Mouse (Mus musculus) liver, embryonic 15.5 days (tissue): Measurements from ENCODE around the gene Pld5. TPM values are rescaled to one million over a fixed set of nuclear protein-coding genes. Genes with fewer than 3 reads are reported as not detected.

ENCODE experiments used
- ATAC-seq: fragments of 200-750 bp; cut with Nextera tagmentation; 2 replicates; pipeline ENCODE4 v1.8.0; 2017; ENCODE audit warnings: moderate number of reproducible peaks, mild to moderate bottlenecking, moderate library complexity; ENCODE audit not compliant: insufficient read depth
- H3K27ac ChIP-seq: fragments of 300-500 bp; sonication (generic); replicated peaks from 2 replicates; pipeline ENCODE4 v1.5.1; 2015; ENCODE audit warnings: mild to moderate bottlenecking, inconsistent platforms
- H3K27me3 ChIP-seq: fragments of 300-500 bp; sonication (generic); 2 replicates; pipeline ENCODE4 v1.6.1; 2015; ENCODE audit warnings: mild to moderate bottlenecking, inconsistent platforms
- H3K36me3 ChIP-seq: fragments of 300-500 bp; sonication (generic); replicated peaks from 2 replicates; pipeline ENCODE4 v1.6.1; 2015; ENCODE audit warnings: moderate library complexity, mild to moderate bottlenecking, inconsistent platforms
- H3K4me1 ChIP-seq: fragments of 300-500 bp; sonication (generic); replicated peaks from 2 replicates; pipeline ENCODE4 v1.6.1; 2015; ENCODE audit warnings: inconsistent platforms
- H3K4me2 ChIP-seq: fragments of 300-500 bp; sonication (generic); 2 replicates; pipeline ENCODE4 v1.6.1; 2015; ENCODE audit warnings: moderate library complexity, mild to moderate bottlenecking, inconsistent platforms
- H3K4me3 ChIP-seq: fragments of 300-500 bp; sonication (generic); replicated peaks from 2 replicates; pipeline ENCODE4 v1.5.1; 2015; ENCODE audit warnings: mild to moderate bottlenecking, inconsistent platforms
- H3K9ac ChIP-seq: fragments of 300-500 bp; sonication (generic); 2 replicates; pipeline ENCODE4 v1.6.1; 2015; ENCODE audit warnings: moderate library complexity, mild to moderate bottlenecking, inconsistent platforms
- H3K9me3 ChIP-seq: fragments of 300-500 bp; sonication (generic); replicated peaks from 2 replicates; pipeline ENCODE4 v1.6.1; 2016; ENCODE audit warnings: inconsistent platforms
- WGBS: fragments of 180-500 bp; shearing (Covaris S2); methylation state at CpG from one replicate; pipeline ENCODE4 v1.1.7; 2015; ENCODE audit warnings: mixed read lengths; ENCODE audit not compliant: insufficient replicate concordance; 5-methylcytosine and 5-hydroxymethylcytosine counted together
- polyA plus RNA-seq: library from polyadenylated mRNA; unstranded; fragments of >200 nt; fragmentation: Nextera tagmentation; extraction: Ambion mirVana; gene quantifications from 2 replicates; pipeline ENCODE4 v1.2.1, GENCODE M21; 2015

Pld5 gene
- polyA plus RNA-seq, 1 experiment from 2014 or later, result not detected

DNA sequence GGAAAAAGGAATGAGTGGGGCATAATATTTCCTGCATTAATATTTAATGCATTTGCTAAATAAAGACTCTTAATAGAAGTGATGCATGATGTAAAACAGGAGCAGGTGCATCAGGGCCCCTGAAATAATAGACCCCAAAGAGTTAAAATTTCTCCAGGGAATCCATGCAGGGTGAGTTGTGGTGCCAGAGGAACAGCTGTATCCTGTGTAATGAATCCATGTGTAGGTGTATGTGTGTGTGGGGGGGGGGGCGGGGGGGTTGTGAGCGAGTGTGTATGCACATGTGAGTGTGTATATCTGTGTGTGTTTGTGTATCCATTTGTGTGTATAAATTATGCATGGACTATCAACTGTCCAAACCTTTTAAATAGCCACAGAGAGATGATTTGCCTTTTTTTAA, 194.1 kb downstream of the Pld5 start:
- no peak for ATAC-seq
- H3K9ac ChIP-seq, result no peak overlapping the region
- H3K27ac ChIP-seq, result no peak overlapping the region
- H3K4me3 ChIP-seq, result no peak overlapping the region
- WGBS, result 50% methylated on average over 2 of the region's 2 CpGs
- H3K27me3 ChIP-seq, result no peaks in the 10 kb centered on the region
- no peaks in the 10 kb centered on the region for H3K9me3 ChIP-seq
- no peaks in the 10 kb centered on the region for H3K4me1 ChIP-seq
- H3K4me2 ChIP-seq, result no peak overlapping the region
- no peaks in the 10 kb centered on the region for H3K36me3 ChIP-seq

DNA sequence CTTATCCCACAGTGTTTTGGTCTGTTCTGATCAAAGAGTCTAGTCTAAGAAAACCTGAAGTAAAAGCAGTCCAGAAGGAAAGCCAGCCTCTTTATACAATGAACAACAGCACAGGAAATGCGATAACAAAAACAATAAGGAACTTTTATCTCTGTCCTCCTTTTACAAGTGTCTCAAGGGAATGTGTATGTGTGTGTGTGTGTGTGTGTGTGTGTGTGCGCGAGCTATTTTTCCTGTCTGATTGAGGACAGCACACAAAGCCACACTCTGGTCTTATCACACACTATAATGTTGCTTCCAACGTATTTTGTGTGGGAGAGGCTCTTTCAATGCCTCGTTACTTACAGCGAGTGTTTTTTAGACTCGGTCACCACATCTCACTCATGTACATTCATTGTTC, 196.7 kb downstream of the Pld5 start:
- no peak overlapping the region for H3K4me3 ChIP-seq
- WGBS, result 31% methylated on average over 7 of the region's 7 CpGs
- H3K27ac ChIP-seq, result no peak overlapping the region
- ATAC-seq, result no peak
- H3K9me3 ChIP-seq, result no peaks in the 10 kb centered on the region
- H3K9ac ChIP-seq, result no peak overlapping the region
- H3K4me1 ChIP-seq, result no peaks in the 10 kb centered on the region
- no peaks in the 10 kb centered on the region for H3K27me3 ChIP-seq
- no peaks in the 10 kb centered on the region for H3K36me3 ChIP-seq
- no peak overlapping the region for H3K4me2 ChIP-seq

DNA sequence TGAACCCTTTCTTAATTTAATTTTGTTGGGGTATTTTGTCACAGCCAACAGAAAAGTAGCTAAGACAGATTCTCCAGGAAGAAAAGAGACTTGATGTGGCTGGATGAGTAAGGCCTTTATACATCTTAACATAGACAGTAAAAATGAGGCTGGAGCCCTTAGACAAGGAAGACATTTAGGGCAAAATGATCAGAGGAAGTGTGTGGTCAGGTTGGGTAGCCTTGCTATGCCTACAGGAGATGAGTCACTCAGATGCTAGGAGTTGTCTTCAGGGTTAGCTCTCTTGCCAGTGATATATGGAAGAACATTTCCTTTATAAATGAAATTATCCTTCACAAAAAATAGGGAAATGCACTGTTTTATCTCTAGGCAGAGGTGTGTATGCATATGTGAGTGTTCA, 198.3 kb downstream of the Pld5 start:
- no peaks in the 10 kb centered on the region for H3K9me3 ChIP-seq
- H3K27me3 ChIP-seq, result no peaks in the 10 kb centered on the region
- H3K4me1 ChIP-seq, result no peaks in the 10 kb centered on the region
- H3K27ac ChIP-seq, result no peak overlapping the region
- no peak for ATAC-seq
- H3K4me3 ChIP-seq, result no peak overlapping the region
- no peaks in the 10 kb centered on the region for H3K36me3 ChIP-seq
- H3K4me2 ChIP-seq, result no peak overlapping the region
- H3K9ac ChIP-seq, result no peak overlapping the region

DNA sequence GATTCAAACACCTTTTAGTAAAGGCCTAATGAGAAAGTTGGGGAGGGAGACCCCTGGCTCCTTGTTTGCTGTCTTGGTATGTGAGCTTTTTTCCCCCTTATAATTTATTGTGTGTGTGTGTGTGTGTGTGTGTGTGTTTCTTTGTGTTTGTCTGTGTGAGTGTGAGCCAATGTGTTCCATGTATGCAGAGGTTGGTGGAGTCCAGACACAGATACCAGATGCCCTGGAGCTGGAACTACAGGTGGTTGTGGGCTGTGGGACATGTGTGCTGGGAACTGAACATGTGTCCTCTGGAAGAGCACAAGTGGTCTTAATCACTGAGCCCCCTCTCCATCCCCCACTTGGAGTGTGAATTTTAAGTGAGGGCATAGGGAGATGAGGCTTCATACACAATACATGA, 199.3 kb downstream of the Pld5 start:
- Histone ChIP-seq H3K4me1 (no peaks in the 10 kb centered on the region), H3K27me3 (no peaks in the 10 kb centered on the region), H3K36me3 (no peaks in the 10 kb centered on the region), H3K4me2 (no peak overlapping the region), H3K9ac (no peak overlapping the region), H3K9me3 (no peaks in the 10 kb centered on the region), H3K4me3 (no peak overlapping the region), H3K27ac (no peak overlapping the region)
- no peak for ATAC-seq

DNA sequence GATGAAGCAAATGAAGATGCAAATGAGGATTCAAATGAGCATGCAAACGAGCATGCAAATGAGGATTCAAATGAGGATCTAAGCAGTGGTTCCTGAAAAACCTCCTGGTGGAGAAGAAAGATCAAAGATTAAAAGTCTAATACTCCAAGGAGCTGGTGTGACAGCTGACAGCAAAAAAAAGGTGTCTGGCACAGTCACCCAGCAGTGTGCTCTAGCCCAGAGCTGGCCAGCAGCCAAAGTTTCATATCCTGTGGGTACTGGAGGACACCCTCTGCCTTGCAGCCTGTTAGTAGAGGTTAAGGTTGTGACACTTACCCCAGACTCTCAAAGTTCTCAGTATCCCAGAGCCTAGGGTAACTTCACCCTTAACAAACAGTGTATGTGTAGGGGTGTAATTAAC, 199.7 kb downstream of the Pld5 start:
- no peak for ATAC-seq
- Histone ChIP-seq H3K27me3 (no peaks in the 10 kb centered on the region), H3K36me3 (no peaks in the 10 kb centered on the region), H3K4me3 (no peak overlapping the region), H3K4me1 (no peaks in the 10 kb centered on the region), H3K9ac (no peak overlapping the region), H3K9me3 (no peaks in the 10 kb centered on the region), H3K27ac (no peak overlapping the region), H3K4me2 (no peak overlapping the region)
- WGBS, result 40% methylated on average over 1 of the region's 1 CpGs

DNA sequence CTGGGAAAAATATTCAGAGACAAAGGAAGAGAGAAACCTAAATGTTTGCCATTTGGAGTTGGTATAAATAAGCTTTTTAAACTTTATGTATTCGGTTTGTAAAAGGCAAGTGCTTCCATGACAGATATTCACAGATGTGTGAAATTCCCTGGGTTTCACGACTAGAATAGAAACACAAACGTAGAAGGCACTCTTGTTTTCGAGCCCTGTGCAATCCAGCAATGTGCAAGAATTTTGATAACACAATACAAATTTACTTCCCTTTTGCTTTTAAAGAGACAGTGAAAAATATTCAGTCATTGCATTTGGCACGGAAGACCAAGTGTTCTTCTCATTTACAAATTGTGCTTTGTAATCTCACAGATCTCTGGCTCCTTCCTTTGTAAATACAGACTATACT, 200.6 kb downstream of the Pld5 start:
- Histone ChIP-seq H3K9ac (no peak overlapping the region), H3K4me3 (no peak overlapping the region), H3K4me1 (no peaks in the 10 kb centered on the region), H3K27ac (no peak overlapping the region), H3K9me3 (no peaks in the 10 kb centered on the region), H3K27me3 (no peaks in the 10 kb centered on the region), H3K36me3 (no peaks in the 10 kb centered on the region), H3K4me2 (no peak overlapping the region)
- WGBS, result 12% methylated on average over 5 of the region's 5 CpGs
- no peak for ATAC-seq

DNA sequence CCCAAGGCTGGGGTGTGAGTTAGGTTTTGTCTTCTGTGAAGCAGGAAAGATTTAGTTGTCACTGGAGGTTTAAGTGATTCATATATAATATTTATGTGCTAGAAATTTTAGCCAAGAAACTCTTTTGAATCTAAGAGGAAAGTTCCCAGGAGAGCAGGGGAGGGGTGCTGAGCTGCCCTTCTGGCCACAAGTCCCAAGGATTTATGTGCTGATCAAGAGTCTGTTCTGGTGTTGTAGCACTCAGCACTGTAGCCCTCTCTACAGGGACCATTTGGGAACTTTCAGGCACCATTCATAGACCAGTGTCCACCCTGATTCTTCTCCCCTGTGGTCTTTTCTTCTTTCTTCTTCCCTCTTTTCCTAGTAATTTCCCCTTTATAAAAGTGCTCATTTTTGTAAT, 209.8 kb downstream of the Pld5 start:
- Histone ChIP-seq H3K9me3 (no peaks in the 10 kb centered on the region), H3K27ac (no peak overlapping the region), H3K4me3 (no peak overlapping the region), H3K36me3 (no peaks in the 10 kb centered on the region), H3K4me2 (no peak overlapping the region), H3K27me3 (no peaks in the 10 kb centered on the region), H3K9ac (no peak overlapping the region), H3K4me1 (no peaks in the 10 kb centered on the region)
- ATAC-seq, result no peak

DNA sequence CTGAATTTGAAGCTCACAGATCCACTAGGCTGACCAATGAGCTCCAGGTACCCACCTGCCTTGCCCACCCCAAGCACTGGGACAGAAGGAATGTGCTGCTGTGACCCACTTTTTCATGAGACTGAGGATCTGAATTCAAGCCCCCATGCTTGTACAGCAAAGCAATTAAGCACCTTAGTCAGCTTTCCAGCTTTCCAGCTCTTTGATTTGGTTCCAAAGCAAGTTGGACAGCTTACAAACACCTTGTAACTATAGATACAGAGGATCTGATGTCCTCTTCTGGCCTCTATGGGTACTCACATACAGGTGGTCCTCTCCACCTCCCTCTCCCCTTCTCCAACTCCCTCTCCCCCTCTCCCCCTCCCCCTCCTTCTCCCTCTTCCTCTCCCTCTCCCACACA, 210.6 kb downstream of the Pld5 start:
- Histone ChIP-seq H3K4me2 (no peak overlapping the region), H3K27me3 (no peaks in the 10 kb centered on the region), H3K9ac (no peak overlapping the region), H3K27ac (no peak overlapping the region), H3K4me3 (no peak overlapping the region), H3K9me3 (no peaks in the 10 kb centered on the region), H3K4me1 (no peaks in the 10 kb centered on the region), H3K36me3 (no peaks in the 10 kb centered on the region)
- ATAC-seq, result no peak

DNA sequence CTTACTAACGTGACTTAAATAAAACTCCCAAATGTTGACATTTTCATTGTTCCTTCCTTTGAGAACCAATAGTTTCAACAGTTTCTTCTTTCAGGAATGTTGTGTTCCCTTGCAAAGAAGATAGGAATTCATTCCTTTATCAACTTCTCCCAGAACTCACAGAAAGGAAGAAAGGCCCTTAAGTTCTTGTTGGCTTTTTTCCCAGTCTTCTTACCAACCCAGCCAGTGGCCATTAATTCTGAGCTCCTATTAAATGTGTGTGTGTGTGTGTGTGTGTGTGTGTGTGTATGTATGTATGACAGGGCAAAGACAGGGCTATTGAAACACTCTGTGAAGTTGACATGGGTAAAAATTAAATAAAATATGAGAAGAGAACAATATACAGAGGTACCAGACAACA, 221.5 kb downstream of the Pld5 start:
- H3K27ac ChIP-seq, result no peak overlapping the region
- ATAC-seq, result no peak
- no peaks in the 10 kb centered on the region for H3K36me3 ChIP-seq
- H3K4me2 ChIP-seq, result no peak overlapping the region
- no peak overlapping the region for H3K9ac ChIP-seq
- no peak overlapping the region for H3K4me3 ChIP-seq
- 14% methylated on average over 1 of the region's 1 CpGs for WGBS
- H3K4me1 ChIP-seq, result no peaks in the 10 kb centered on the region
- H3K27me3 ChIP-seq, result no peaks in the 10 kb centered on the region
- no peaks in the 10 kb centered on the region for H3K9me3 ChIP-seq

DNA sequence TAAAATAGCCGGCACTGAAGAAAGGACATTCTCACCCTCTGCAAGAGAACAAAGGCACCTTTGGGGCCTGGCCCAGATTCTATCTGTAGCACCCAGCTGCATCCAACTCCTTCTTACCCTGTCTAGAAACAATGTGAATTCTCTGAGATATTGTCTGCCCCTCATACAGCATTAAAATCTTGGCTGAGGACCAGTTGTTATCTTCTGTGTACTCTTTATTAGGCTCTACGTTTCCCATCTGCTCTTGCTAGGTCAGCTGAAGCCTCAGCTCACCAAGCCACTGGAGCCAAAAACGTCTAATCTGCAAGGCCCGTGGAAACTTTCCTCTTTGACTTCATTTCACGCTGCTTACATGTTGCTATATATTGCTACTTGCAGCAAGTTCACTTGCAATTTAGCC, 228.1 kb downstream of the Pld5 start:
- H3K4me2 ChIP-seq, result no peak overlapping the region
- H3K4me3 ChIP-seq, result no peak overlapping the region
- 48% methylated on average over 5 of the region's 5 CpGs for WGBS
- no peaks in the 10 kb centered on the region for H3K27me3 ChIP-seq
- H3K9ac ChIP-seq, result no peak overlapping the region
- no peaks in the 10 kb centered on the region for H3K9me3 ChIP-seq
- no peak for ATAC-seq
- no peaks in the 10 kb centered on the region for H3K4me1 ChIP-seq
- H3K36me3 ChIP-seq, result no peaks in the 10 kb centered on the region
- H3K27ac ChIP-seq, result no peak overlapping the region

DNA sequence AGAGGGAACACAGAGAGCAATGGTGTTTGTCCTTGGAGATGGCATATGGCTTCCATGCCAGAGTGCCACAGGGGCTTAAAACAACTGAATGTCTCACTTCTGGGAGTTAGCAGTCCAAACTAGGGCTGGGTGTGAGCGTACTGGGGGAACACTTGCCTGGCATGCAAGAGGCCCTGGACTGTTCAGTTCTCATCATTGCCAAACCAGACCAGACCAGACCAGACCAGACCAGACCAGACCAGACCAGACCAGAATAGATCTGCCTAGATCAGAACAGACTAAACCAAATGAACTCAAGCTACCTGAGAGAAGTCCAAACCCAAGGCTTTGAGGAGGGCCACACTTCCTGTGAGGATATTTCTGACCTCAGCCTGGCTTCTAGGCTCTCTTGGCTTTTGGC, 228.7 kb downstream of the Pld5 start:
- Histone ChIP-seq H3K4me3 (no peak overlapping the region), H3K27me3 (no peaks in the 10 kb centered on the region), H3K4me1 (no peaks in the 10 kb centered on the region), H3K27ac (no peak overlapping the region), H3K4me2 (no peak overlapping the region), H3K36me3 (no peaks in the 10 kb centered on the region), H3K9ac (no peak overlapping the region), H3K9me3 (no peaks in the 10 kb centered on the region)
- WGBS, result 61% methylated on average over 1 of the region's 1 CpGs
- no peak for ATAC-seq

DNA sequence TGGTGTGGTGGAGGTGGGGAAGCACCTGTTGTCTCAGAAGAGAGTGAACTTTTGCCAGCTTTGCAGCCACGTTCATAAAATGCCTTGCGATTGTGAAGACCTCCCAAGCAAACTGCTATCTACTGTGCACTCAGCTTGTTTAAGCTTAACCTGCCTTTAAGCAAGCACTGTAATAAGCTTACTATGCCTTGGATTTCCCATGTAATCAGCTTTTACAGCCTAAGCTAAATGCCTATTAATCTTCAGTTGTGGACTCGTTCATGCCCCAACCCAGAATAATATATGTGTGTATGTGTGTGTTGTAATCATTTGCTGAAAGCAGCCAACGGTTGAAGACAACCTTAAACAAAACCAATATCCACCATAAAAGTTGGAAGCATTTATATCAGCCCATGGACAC, 232.1 kb downstream of the Pld5 start:
- 65% methylated on average over 4 of the region's 4 CpGs for WGBS
- ATAC-seq, result no peak
- H3K4me3 ChIP-seq, result no peak overlapping the region
- H3K4me2 ChIP-seq, result no peak overlapping the region
- H3K9ac ChIP-seq, result no peak overlapping the region
- no peaks in the 10 kb centered on the region for H3K9me3 ChIP-seq
- no peaks in the 10 kb centered on the region for H3K36me3 ChIP-seq
- no peaks in the 10 kb centered on the region for H3K4me1 ChIP-seq
- H3K27ac ChIP-seq, result no peak overlapping the region
- no peaks in the 10 kb centered on the region for H3K27me3 ChIP-seq

DNA sequence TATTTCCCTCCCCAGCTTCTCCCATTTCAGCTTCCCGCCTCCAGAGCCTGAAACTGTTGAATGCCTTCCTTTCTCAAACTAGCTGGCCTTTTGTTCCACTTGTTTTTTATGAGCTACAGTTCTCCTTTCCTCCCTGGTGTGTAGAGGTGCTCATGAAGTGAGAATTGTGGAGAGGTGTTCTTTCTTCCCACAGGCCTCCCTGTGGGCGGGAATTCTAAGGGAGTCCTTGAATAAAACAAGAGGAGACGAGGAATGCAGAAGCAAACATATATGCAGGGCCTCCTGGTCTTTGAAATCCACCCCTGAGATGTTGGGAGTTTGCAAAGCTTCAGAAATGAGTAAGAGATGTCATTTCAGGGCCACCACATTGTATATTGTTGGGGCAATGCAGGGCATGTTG, 235.2 kb downstream of the Pld5 start:
- no peak overlapping the region for H3K4me3 ChIP-seq
- no peaks in the 10 kb centered on the region for H3K4me1 ChIP-seq
- no peak overlapping the region for H3K4me2 ChIP-seq
- ATAC-seq, result no peak
- H3K27ac ChIP-seq, result no peak overlapping the region
- H3K9me3 ChIP-seq, result no peaks in the 10 kb centered on the region
- H3K27me3 ChIP-seq, result no peaks in the 10 kb centered on the region
- H3K36me3 ChIP-seq, result no peaks in the 10 kb centered on the region
- WGBS, result 53% methylated on average over 3 of the region's 3 CpGs
- no peak overlapping the region for H3K9ac ChIP-seq
